Mouse (Mus musculus): Measurements from ENCODE around the gene Runx1.

- TF ChIP-seq CTCF (IDR thresholded peaks at IDR 0.05; ENCODE audit: control insufficient read depth, insufficient read depth, insufficient replicate concordance, low read depth, low read length) = no peak
- TF ChIP-seq POLR2A (IDR thresholded peaks at IDR 0.05; ENCODE audit: control insufficient read depth, low read depth, low read length) = no peak
Measured at GRCm38 (mm10) chr16:92779896-92780435, 46.0 kb downstream of the Runx1 start.
